Mouse (Mus musculus) layer of hippocampus, postnatal 14 days (tissue): ENCODE measurements around the gene Prkar1b. TPM values are rescaled to one million over a fixed set of nuclear protein-coding genes. Genes with fewer than 3 reads are reported as not detected.
A peak's percentile ranks its signal among the peaks of the same experiment; 100 is the strongest.

Source experiments
- DNase-seq, 2 experiments: peaks; one replicate each; pipeline ENCODE4 v3.0.0; 2021 to 2022; ENCODE audit warnings: low spot score in 2 of 2, mixed read lengths in 1 of 2
- total RNA-seq, 2 experiments: library from RNA; stranded (reverse); gene quantifications; 2 replicates each; pipeline ENCODE4 v1.2.3; 2021

Prkar1b gene
- total RNA-seq, 2 experiments from 2014 or later, result 387 to 389 TPM

- DNase-seq, result no peak
Observed at GRCm38 (mm10) chr5:139007141-139007775, 142.5 kb downstream of the Prkar1b start.

GRCm38 (mm10) chr5:139004588-139004987 is 145.2 kb downstream of the Prkar1b start:
- DNase-seq, result no peak

- DNase-seq, result no peak
Observed at GRCm38 (mm10) chr5:138999716-139000115, 150.1 kb downstream of the Prkar1b start.

- no peak for DNase-seq
Observed at GRCm38 (mm10) chr5:138997936-138998580, 151.7 kb downstream of the Prkar1b start.

- peak; percentile 46 to 51 for DNase-seq
Observed at GRCm38 (mm10) chr5:138997171-138997788, 152.5 kb downstream of the Prkar1b start, which contains the start of gene Pdgfa. TSS of gene Pdgfa (minus strand) at chr5:138997370.

GRCm38 (mm10) chr5:138996322-138997073 is 153.3 kb downstream of the Prkar1b start:
- peak in 1 of 2 experiments; percentile 41 for DNase-seq

GRCm38 (mm10) chr5:138995721-138996311 is 154.0 kb downstream of the Prkar1b start:
- DNase-seq, result peak; percentile 57 to 66

GRCm38 (mm10) chr5:138994786-138995720 is 154.7 kb downstream of the Prkar1b start:
- DNase-seq, result peak; percentile 65 to 71

GRCm38 (mm10) chr5:138994108-138994785 is 155.6 kb downstream of the Prkar1b start:
- DNase-seq, result peak in 1 of 2 experiments; percentile 13

- no peak for DNase-seq
Observed at GRCm38 (mm10) chr5:138993371-138994107, 156.3 kb downstream of the Prkar1b start.

GRCm38 (mm10) chr5:138992611-138993370 is 157.0 kb downstream of the Prkar1b start:
- DNase-seq, result no peak

- no peak for DNase-seq
Observed at GRCm38 (mm10) chr5:138991734-138992133, 158.1 kb downstream of the Prkar1b start.

- no peak for DNase-seq
Observed at GRCm38 (mm10) chr5:138990659-138991380, 159.0 kb downstream of the Prkar1b start.

- DNase-seq, result no peak
Observed at GRCm38 (mm10) chr5:138989567-138989966, 160.2 kb downstream of the Prkar1b start.

- DNase-seq, result no peak
Observed at GRCm38 (mm10) chr5:138988764-138989163, 161.0 kb downstream of the Prkar1b start.

- no peak for DNase-seq
Observed at GRCm38 (mm10) chr5:138987994-138988393, 161.8 kb downstream of the Prkar1b start.

- no peak for DNase-seq
Observed at GRCm38 (mm10) chr5:138981921-138982320, 167.9 kb downstream of the Prkar1b start.
